Mouse (Mus musculus) cortical plate, adult 2 months (tissue): ENCODE measurements around the gene Jakmip3. TPM values are rescaled to one million over a fixed set of nuclear protein-coding genes. Genes with fewer than 3 reads are reported as not detected.

Experiments
- H3K27ac ChIP-seq: fragments of 200-500 bp; 2 replicates; pipeline ENCODE4 v1.5.1; 2012; ENCODE audit warnings: low read length, control low read depth, inconsistent platforms; ENCODE audit not compliant: insufficient read depth
- H3K4me1 ChIP-seq: fragments of 200-500 bp; 2 replicates; pipeline ENCODE4 v1.6.1; 2011; ENCODE audit warnings: low read length; ENCODE audit not compliant: control insufficient read depth, insufficient read depth
- H3K4me3 ChIP-seq: fragments of 200-500 bp; 2 replicates; pipeline ENCODE4 v1.5.1; 2011; ENCODE audit warnings: mild to moderate bottlenecking, low read length, control low read depth; ENCODE audit not compliant: insufficient read depth
- CTCF ChIP-seq: fragments of 200-500 bp; IDR thresholded peaks from 2 replicates; pipeline ENCODE4 v1.5.1; 2011; ENCODE audit warnings: mild to moderate bottlenecking, control low read depth, low read length; ENCODE audit not compliant: insufficient read depth; ENCODE audit errors: extremely low read depth
- POLR2A ChIP-seq: fragments of 200-500 bp; IDR thresholded peaks from 2 replicates; pipeline ENCODE4 v1.6.1; 2011; ENCODE audit warnings: mild to moderate bottlenecking, low read length, control low read depth; ENCODE audit not compliant: insufficient read depth; ENCODE audit errors: extremely low read depth
- polyA plus RNA-seq: library from polyadenylated mRNA; depleted of rRNA; stranded (reverse); fragments of >200 nt; gene quantifications from 2 replicates; pipeline ENCODE4 v1.2.3, GENCODE M21; 2012

Gene Jakmip3
- polyA plus RNA-seq, 1 experiment, result 50.2 TPM

DNA sequence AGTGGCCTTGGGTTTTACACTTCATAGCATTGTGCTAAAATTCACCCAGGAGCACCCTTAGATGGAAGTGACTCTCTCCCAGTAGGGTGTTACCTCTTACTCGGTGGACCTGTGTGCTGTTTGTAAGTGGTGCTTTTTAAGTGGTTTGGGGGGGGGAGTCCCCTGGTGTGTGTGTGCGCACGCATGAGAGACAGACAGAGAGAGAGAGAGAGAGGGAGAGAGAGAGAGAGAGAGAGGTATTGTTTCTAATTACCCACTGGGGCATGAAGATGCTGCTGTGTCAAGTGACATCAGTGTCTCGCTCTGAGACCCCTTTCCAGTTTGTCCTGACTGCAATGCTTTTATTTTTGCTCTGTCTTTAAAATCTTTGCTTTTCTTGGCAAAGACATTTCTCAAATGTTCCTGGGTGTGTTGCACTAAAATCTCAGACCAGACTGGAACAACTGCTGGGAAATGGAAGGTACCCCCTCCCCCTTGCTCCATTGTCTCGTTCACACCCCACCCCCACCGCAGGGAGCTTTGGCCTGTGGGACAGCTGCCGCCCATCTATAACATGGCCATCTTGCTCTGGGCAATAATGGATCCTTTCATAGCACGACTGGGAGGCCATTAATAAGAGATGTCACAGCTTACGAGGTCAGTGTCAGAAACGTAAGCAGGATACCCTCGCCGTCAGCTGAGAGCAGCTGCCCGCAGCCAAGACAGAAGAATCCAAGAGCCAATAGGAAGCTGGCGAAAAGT is 134.7 kb downstream of the Jakmip3 start:
- no peak overlapping the region for H3K27ac ChIP-seq

DNA sequence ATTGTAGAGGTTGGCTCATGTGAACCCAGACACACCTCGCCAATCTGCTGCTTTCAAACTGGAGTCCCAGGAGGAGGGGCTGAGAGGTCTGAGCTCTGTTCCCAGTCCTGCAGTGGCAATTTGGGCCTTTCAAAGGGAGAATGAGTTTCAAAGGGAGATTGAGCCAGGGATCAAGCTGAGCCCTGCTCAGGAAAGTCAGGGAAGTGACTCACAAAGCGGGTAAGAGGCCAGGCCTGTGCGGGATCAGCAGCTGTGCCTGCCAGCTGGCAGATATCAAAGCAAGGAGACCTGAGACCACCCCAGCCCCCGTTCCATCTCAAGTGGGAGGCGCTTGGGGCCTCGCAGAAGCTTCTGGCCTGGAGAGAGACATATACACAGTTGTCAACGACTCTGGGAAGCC is 136.8 kb downstream of the Jakmip3 start:
- no peak overlapping the region for H3K4me3 ChIP-seq
- H3K27ac ChIP-seq, result no peak overlapping the region
- TF ChIP-seq POLR2A, result no peak
- TF ChIP-seq CTCF, result no peak
- peaks cover 3% of the 10 kb centered on the region; the same call in 1 of the 2 replicates for H3K4me1 ChIP-seq

More for the DNA sequence above, 134.7 kb downstream of the Jakmip3 start:
- peaks cover 3% of the 10 kb centered on the region; the same call in 1 of the 2 replicates for H3K4me1 ChIP-seq
- TF ChIP-seq POLR2A (no peak), CTCF (no peak)
- no peak overlapping the region for H3K4me3 ChIP-seq

GRCm38 (mm10) chr7:139078181-139078580 is 137.7 kb downstream of the Jakmip3 start:
- H3K27ac ChIP-seq, result no peak overlapping the region
- TF ChIP-seq POLR2A (no peak), CTCF (no peak)
- H3K4me3 ChIP-seq, result no peak overlapping the region
- H3K4me1 ChIP-seq, result peaks cover 3% of the 10 kb centered on the region; the same call in 1 of the 2 replicates

- Histone ChIP-seq H3K27ac (no peak overlapping the region), H3K4me3 (no peak overlapping the region), H3K4me1 (peaks cover 3% of the 10 kb centered on the region; the same call in 1 of the 2 replicates)
- TF ChIP-seq CTCF (no peak), POLR2A (no peak)
Observed at GRCm38 (mm10) chr7:139079141-139079540, 138.6 kb downstream of the Jakmip3 start.

DNA sequence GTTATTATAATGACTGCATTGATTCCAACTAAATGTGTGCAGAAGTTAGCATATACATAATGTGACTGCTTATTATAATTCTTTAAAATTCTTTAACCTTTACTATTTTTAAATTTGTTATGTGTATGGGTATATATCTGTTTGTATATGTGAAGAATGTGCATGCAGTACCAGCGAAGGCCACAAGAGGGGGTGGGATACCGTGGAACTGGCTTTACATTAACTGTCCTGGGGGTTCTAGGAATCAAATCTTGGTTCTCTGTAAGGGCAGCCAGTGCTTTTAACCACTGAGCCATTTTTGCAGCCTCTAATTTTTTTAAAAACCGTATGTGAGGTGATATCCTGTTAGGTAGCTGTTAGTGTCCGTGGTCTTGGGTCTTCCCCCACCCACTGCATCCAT is 140.2 kb downstream of the Jakmip3 start:
- Histone ChIP-seq H3K4me3 (no peak overlapping the region), H3K4me1 (peaks cover 3% of the 10 kb centered on the region; the same call in 1 of the 2 replicates), H3K27ac (no peak overlapping the region)
- TF ChIP-seq POLR2A, result no peak
- peak; percentile 43; the same call in 1 of the 2 replicates for TF ChIP-seq CTCF

DNA sequence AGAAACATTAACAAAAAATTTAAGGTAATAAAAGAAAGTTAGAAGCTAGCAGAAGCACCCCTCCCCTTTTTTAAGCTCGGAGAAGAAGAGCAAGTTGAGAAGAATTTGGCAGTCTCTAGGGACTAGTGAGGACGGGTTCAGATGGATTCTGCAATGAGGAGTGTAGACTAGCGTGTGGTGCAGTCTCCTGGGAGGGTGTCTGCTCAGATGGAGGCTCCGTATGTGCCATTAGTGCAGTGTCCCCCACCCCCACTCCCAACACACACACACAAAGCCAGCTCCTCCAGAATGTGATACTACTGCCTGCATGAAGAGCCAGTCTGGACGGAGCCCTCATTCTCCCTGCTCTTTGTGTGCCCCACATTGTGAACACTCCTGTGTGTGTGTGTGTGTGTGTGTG is 140.6 kb downstream of the Jakmip3 start:
- H3K4me3 ChIP-seq, result no peak overlapping the region
- TF ChIP-seq CTCF, result no peak
- TF ChIP-seq POLR2A, result no peak
- peaks cover 3% of the 10 kb centered on the region; the same call in 1 of the 2 replicates for H3K4me1 ChIP-seq
- no peak overlapping the region for H3K27ac ChIP-seq

- TF ChIP-seq CTCF (no peak), POLR2A (no peak)
- Histone ChIP-seq H3K4me3 (no peak overlapping the region), H3K27ac (no peak overlapping the region), H3K4me1 (peaks cover 4% of the 10 kb centered on the region)
Observed at GRCm38 (mm10) chr7:139082281-139082680, 141.8 kb downstream of the Jakmip3 start.

DNA sequence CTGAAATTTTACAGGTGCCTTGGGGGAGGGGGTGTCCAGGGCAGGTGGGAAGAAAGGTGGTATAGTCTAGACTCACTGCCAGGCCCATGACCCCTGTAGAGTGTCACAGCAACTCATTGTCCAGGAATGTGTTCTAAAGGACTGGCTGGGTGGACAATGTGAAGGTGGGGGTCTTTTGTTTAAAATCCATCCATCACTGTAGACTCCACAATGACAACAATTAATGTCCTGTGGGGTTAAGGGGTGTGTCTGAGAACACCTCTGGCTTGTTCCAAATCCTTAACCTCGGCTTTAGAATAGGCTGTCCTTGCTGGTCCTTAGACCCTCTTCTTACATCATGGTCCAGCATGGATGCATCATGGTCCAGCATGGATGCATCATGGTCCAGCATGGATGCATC is 143.8 kb downstream of the Jakmip3 start:
- H3K4me1 ChIP-seq, result peaks cover 5% of the 10 kb centered on the region; the same call in 1 of the 2 replicates
- H3K27ac ChIP-seq, result no peak overlapping the region
- TF ChIP-seq POLR2A, result no peak

GRCm38 (mm10) chr7:139085629-139086194 is 145.2 kb downstream of the Jakmip3 start, which contains the start of gene Dpysl4:
TSS of gene Dpysl4 (plus strand) at chr7:139086001.
- Histone ChIP-seq H3K27ac (peak within 1 kb of the TSS; percentile 85), H3K4me3 (peak within 1 kb of the TSS; percentile 86), H3K4me1 (peaks cover 7% of the 10 kb centered on the region; the same call in 1 of the 2 replicates)
- TF ChIP-seq CTCF (no peak), POLR2A (peak; percentile 94)

More for the DNA sequence above, 143.8 kb downstream of the Jakmip3 start:
- no peak overlapping the region for H3K4me3 ChIP-seq
